Mouse (Mus musculus): Measurements from ENCODE around the gene Cd81.

DNA sequence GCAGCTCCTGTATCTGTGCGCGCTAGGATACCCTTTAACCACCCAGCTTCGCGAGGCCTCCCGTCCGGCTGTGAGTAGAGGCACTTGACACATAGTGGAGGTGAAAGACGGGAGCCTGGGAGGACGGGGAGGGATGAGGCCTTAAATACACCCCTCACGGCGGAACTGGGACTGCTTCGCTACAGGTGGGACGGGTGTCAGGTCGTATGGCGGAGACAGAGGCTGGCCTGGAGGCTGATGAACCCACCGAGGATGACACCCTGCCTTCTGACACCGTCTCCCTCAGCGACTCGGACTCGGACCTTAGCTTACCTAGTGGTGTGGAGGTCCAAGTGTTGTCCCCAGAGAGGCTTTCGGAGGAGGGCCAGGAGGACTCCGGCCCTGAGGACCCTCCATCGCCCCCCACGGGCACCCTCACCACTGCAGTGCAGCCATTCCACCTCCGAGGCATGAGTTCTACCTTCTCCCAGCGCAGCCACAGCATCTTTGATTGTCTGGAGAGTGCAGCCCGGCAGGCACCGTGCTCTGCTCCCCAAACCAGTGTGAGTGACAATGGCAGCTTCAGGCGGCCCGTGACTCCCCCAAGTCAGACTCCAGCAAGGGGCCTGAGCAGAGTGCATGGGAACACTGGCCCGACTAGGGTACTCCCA is 17.3 kb downstream of the Cd81 start:
- TF ChIP-seq CTCF (IDR thresholded peaks at IDR 0.05; ENCODE audit: control insufficient read depth, insufficient read depth, insufficient read length), result no peak
- no peak for TF ChIP-seq FOSL1 (IDR thresholded peaks at IDR 0.05; ENCODE audit: insufficient read depth, low read length, poor library complexity, severe bottlenecking)
- TF ChIP-seq MAX (IDR thresholded peaks at IDR 0.05), result no peak

All from C2C12 (cell line).